Mouse (Mus musculus) erythroblast, embryonic 14.5 days (primary cell): ENCODE measurements around the gene Xirp1.
"Not testable (repeated sequence)": the region's sequence is repeated elsewhere in the genome, so short reads cannot be mapped to it uniquely, and the experiment has no call there.

ENCODE experiments used
- GATA1 ChIP-seq: IDR thresholded peaks from 2 replicates; pipeline ENCODE4 v1.6.1; 2012; ENCODE audit warnings: low read length, inconsistent platforms, mixed read lengths
- TAL1 ChIP-seq: IDR thresholded peaks from 3 replicates; pipeline ENCODE4 v1.6.1; 2012; ENCODE audit warnings: low read length, inconsistent platforms, mixed read lengths

DNA sequence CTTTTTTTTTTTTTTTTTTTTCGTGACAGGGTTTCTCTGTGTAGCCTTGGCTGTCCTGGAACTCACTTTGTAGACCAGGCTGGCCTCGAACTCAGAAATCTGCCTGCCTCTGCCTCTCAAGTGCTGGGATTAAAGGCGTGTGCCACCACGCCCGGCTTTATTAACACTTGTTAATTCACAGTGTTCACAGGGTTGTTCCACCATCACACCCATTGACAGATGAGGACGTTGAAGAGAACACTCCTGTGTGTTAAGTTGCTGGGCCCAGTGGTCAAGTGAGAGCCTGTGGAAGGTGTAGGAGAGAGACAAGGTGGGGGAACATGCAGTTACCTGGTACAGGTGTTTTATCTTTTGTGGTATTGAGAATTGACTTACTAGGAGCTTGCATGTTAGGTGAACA is 11.2 kb downstream of the Xirp1 start:
- not testable (repeated sequence) for TF ChIP-seq TAL1, GATA1
